Mouse (Mus musculus) urinary bladder, postnatal 10 days (tissue): ENCODE measurements around the gene Gm20716.

Experiments
- DNase-seq: peaks from one replicate; pipeline ENCODE4 v3.0.0; 2022; ENCODE audit warnings: low spot score

Gm20716 gene

GRCm38 (mm10) chr2:168229116-168230025 is 793 bp downstream of the Gm20716 start:
- no peak for DNase-seq

- DNase-seq, result no peak
Measured at GRCm38 (mm10) chr2:168223326-168223725, 6.8 kb downstream of the Gm20716 start.

- no peak for DNase-seq
Measured at GRCm38 (mm10) chr2:168213788-168214397, 16.3 kb downstream of the Gm20716 start.

- DNase-seq, result no peak
Measured at GRCm38 (mm10) chr2:168207883-168208282, 22.3 kb downstream of the Gm20716 start.

- peak; percentile 89 for DNase-seq
Measured at GRCm38 (mm10) chr2:168206725-168207644, 23.2 kb downstream of the Gm20716 start, which contains the start of gene Adnp. Adnp (minus strand) TSS chr2:168207112.

GRCm38 (mm10) chr2:168205681-168206631 is 24.2 kb downstream of the Gm20716 start:
- no peak for DNase-seq

- DNase-seq, result peak; percentile 53
Measured at GRCm38 (mm10) chr2:168205265-168205664, 24.9 kb downstream of the Gm20716 start.

- no peak for DNase-seq
Measured at GRCm38 (mm10) chr2:168204476-168204999, 25.6 kb downstream of the Gm20716 start.

- DNase-seq, result no peak
Measured at GRCm38 (mm10) chr2:168200014-168200691, 30.0 kb downstream of the Gm20716 start.

GRCm38 (mm10) chr2:168199476-168199875 is 30.7 kb downstream of the Gm20716 start:
- DNase-seq, result no peak

GRCm38 (mm10) chr2:168198421-168198820 is 31.7 kb downstream of the Gm20716 start:
- no peak for DNase-seq

GRCm38 (mm10) chr2:168195721-168196120 is 34.4 kb downstream of the Gm20716 start:
- no peak for DNase-seq

- DNase-seq, result no peak
Measured at GRCm38 (mm10) chr2:168193685-168194084, 36.5 kb downstream of the Gm20716 start.

- DNase-seq, result no peak
Measured at GRCm38 (mm10) chr2:168191856-168192255, 38.3 kb downstream of the Gm20716 start.

- no peak for DNase-seq
Measured at GRCm38 (mm10) chr2:168175946-168176345, 54.2 kb downstream of the Gm20716 start.

GRCm38 (mm10) chr2:168170167-168170685 is 59.9 kb downstream of the Gm20716 start:
- no peak for DNase-seq

GRCm38 (mm10) chr2:168169800-168170113 is 60.4 kb downstream of the Gm20716 start:
- no peak for DNase-seq

- no peak for DNase-seq
Measured at GRCm38 (mm10) chr2:168168892-168169799, 61.0 kb downstream of the Gm20716 start.

GRCm38 (mm10) chr2:168167781-168168180 is 62.4 kb downstream of the Gm20716 start:
- no peak for DNase-seq
